Mouse (Mus musculus) CH12.LX (cell line): ENCODE measurements at regions not wholly inside any gene's neighbourhood (a gene's known extent, or its start where the extent isn't known, plus 50 kb on each side); places are given as distances from the start of the nearest gene placed in this dataset.

ENCODE experiments used
- CTCF ChIP-seq, 2 experiments: IDR thresholded peaks in 1 of 2; conservative IDR thresholded peaks in 1 of 2; 2 replicates each; pipeline ENCODE4 v1.5.1; 2011 to 2012; ENCODE audit warnings: low read depth in 2 of 2, low read length in 2 of 2, improper control_type of control experiment in 1 of 2, inconsistent platforms in 1 of 2, mild to moderate bottlenecking in 1 of 2, moderate library complexity in 1 of 2
- ELF1 ChIP-seq: IDR thresholded peaks from 2 replicates; pipeline ENCODE4 v1.6.1; 2014; ENCODE audit warnings: low read depth, mild to moderate bottlenecking, inconsistent platforms, low read length, improper control_type of control experiment
- JUND ChIP-seq: conservative IDR thresholded peaks from 2 replicates; pipeline ENCODE4 v1.6.1; 2011; ENCODE audit warnings: low read depth, low read length, improper control_type of control experiment
- MEF2A ChIP-seq: IDR thresholded peaks from 2 replicates; pipeline ENCODE4 v1.6.1; 2014; ENCODE audit warnings: low read depth, mild to moderate bottlenecking, inconsistent platforms, low read length, improper control_type of control experiment, borderline replicate concordance
- PAX5 ChIP-seq: IDR thresholded peaks from 2 replicates; pipeline ENCODE4 v1.6.1; 2012; ENCODE audit warnings: low read length, inconsistent platforms, mixed read lengths
- POLR2A ChIP-seq: IDR thresholded peaks from 2 replicates; pipeline ENCODE4 v1.6.1; 2011; ENCODE audit warnings: low read depth, mild to moderate bottlenecking, improper control_type of control experiment, low read length
- POLR2AphosphoS2 ChIP-seq: IDR thresholded peaks from 2 replicates; pipeline ENCODE4 v1.6.1; 2011; ENCODE audit warnings: low read depth, low read length, improper control_type of control experiment
- RCOR1 ChIP-seq: conservative IDR thresholded peaks from 2 replicates; pipeline ENCODE4 v1.6.1; 2012; ENCODE audit warnings: low read depth, mild to moderate bottlenecking, inconsistent platforms, low read length, improper control_type of control experiment
- USF1 ChIP-seq: IDR thresholded peaks from 2 replicates; pipeline ENCODE4 v1.6.1; 2014; ENCODE audit warnings: low read depth, mild to moderate bottlenecking, inconsistent platforms, low read length, improper control_type of control experiment
- ZC3H11A ChIP-seq: IDR thresholded peaks from 2 replicates; pipeline ENCODE4 v1.6.1; 2012; ENCODE audit warnings: low read depth, mild to moderate bottlenecking, inconsistent platforms, low read length, improper control_type of control experiment

DNA sequence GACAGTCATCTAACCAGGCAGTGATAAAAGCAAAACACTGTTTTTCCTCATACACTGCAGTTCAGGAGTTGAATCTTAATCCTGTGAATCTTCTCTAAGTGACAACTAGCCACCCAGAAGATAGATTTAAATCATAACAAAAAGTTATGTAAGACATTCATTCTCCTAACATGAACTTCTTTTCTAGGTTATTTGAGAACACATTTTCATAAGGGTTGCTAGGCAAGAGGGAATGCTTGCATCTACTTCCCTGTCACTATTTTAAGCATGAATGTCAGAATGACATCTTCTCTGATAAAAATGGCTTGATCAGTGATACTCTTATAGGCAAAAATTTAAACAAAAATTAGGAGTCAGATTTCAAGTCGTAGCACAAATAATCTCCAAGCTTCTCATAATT, 286.4 kb upstream of the Klhl1 start:
- no peak for TF ChIP-seq POLR2A
- no peak for TF ChIP-seq CTCF (conservative IDR thresholded peaks at IDR 0.05 in 1 of 2, IDR thresholded peaks at IDR 0.05 in 1 of 2; ENCODE audit: low read depth in 2 of 2, low read length in 2 of 2)
- TF ChIP-seq POLR2AphosphoS2, result no peak
- no peak for TF ChIP-seq MEF2A
- TF ChIP-seq ZC3H11A, result no peak
- TF ChIP-seq PAX5, result no peak
- TF ChIP-seq JUND, result no peak
- TF ChIP-seq RCOR1, result no peak
- TF ChIP-seq ELF1, result no peak
- no peak for TF ChIP-seq USF1
